Mouse (Mus musculus) embryonic fibroblast, embryonic 13.5 days (primary cell): ENCODE data around the gene Mmp21. TPM values are rescaled to one million over a fixed set of nuclear protein-coding genes. Genes with fewer than 3 reads are reported as not detected.
A peak's percentile ranks its signal among the peaks of the same experiment; 100 is the strongest.
"Not testable (repeated sequence)": the region's sequence is repeated elsewhere in the genome, so short reads cannot be mapped to it uniquely, and the experiment has no call there.

ENCODE experiments used
- H3K27ac ChIP-seq: 2 replicates; pipeline ENCODE4 v1.5.1; 2012; ENCODE audit warnings: low read length, control low read depth, inconsistent platforms; ENCODE audit not compliant: insufficient read depth
- H3K4me1 ChIP-seq: 2 replicates; pipeline ENCODE4 v1.6.1; 2011; ENCODE audit warnings: low read length; ENCODE audit not compliant: control insufficient read depth, insufficient read depth
- H3K4me3 ChIP-seq: 2 replicates; pipeline ENCODE4 v1.5.1; 2011; ENCODE audit warnings: mild to moderate bottlenecking, control low read depth, low read length; ENCODE audit not compliant: insufficient read depth
- CTCF ChIP-seq: IDR thresholded peaks from 2 replicates; pipeline ENCODE4 v1.5.1; 2011; ENCODE audit warnings: mild to moderate bottlenecking, control low read depth, low read length, moderate library complexity, borderline replicate concordance; ENCODE audit not compliant: insufficient read depth
- POLR2A ChIP-seq: IDR thresholded peaks from 2 replicates; pipeline ENCODE4 v1.6.1; 2011; ENCODE audit warnings: low read depth, mild to moderate bottlenecking, control low read depth, low read length, moderate library complexity
- polyA plus RNA-seq: library from polyadenylated mRNA; stranded (reverse); fragments of >200 nt; gene quantifications from 2 replicates; pipeline ENCODE4 v1.2.4, GENCODE M21; 2011; ENCODE audit warnings: low read depth; ENCODE audit not compliant: missing spikeins, insufficient read length

The Mmp21 gene
- polyA plus RNA-seq, 1 experiment = not detected

- Histone ChIP-seq H3K4me1 (no peaks in the 10 kb centered on the region), H3K27ac (no peak overlapping the region), H3K4me3 (no peak overlapping the region)
- no peak for TF ChIP-seq CTCF
Measured at GRCm38 (mm10) chr7:133701366-133701765, 21.5 kb upstream of the Mmp21 start.

- TF ChIP-seq CTCF = no peak
- TF ChIP-seq POLR2A = no peak
- Histone ChIP-seq H3K27ac (no peak overlapping the region), H3K4me3 (no peak overlapping the region)
Measured at GRCm38 (mm10) chr7:133699885-133700284, 20.0 kb upstream of the Mmp21 start.

GRCm38 (mm10) chr7:133698021-133698709, 18.3 kb upstream of the Mmp21 start:
- TF ChIP-seq POLR2A (no peak), CTCF (no peak)
- no peak overlapping the region for H3K27ac ChIP-seq
- H3K4me3 ChIP-seq = no peak overlapping the region
- no peaks in the 10 kb centered on the region for H3K4me1 ChIP-seq

More at GRCm38 (mm10) chr7:133699885-133700284, 20.0 kb upstream of the Mmp21 start:
- H3K4me1 ChIP-seq = no peaks in the 10 kb centered on the region

- H3K4me3 ChIP-seq = not testable (repeated sequence)
Measured at GRCm38 (mm10) chr7:133685644-133686043, 5.8 kb upstream of the Mmp21 start.

GRCm38 (mm10) chr7:133684701-133685100, 4.8 kb upstream of the Mmp21 start:
- no peaks in the 10 kb centered on the region for H3K4me1 ChIP-seq
- no peak overlapping the region for H3K27ac ChIP-seq
- H3K4me3 ChIP-seq = no peak overlapping the region
- TF ChIP-seq CTCF (no peak), POLR2A (no peak)

More at GRCm38 (mm10) chr7:133685644-133686043, 5.8 kb upstream of the Mmp21 start:
- not testable (repeated sequence) for H3K27ac ChIP-seq, H3K4me1 ChIP-seq

GRCm38 (mm10) chr7:133684110-133684509, 4.2 kb upstream of the Mmp21 start:
- TF ChIP-seq CTCF (peak; percentile 26; the same call in 1 of the 2 replicates), POLR2A (no peak)
- Histone ChIP-seq H3K4me3 (no peak overlapping the region), H3K4me1 (no peaks in the 10 kb centered on the region), H3K27ac (no peak overlapping the region)

GRCm38 (mm10) chr7:133683626-133684025, 3.8 kb upstream of the Mmp21 start:
- TF ChIP-seq CTCF (no peak), POLR2A (no peak)
- no peaks in the 10 kb centered on the region for H3K4me1 ChIP-seq
- no peak overlapping the region for H3K27ac ChIP-seq
- H3K4me3 ChIP-seq = no peak overlapping the region

- no peak for TF ChIP-seq POLR2A
- no peak for TF ChIP-seq CTCF
- no peak overlapping the region for H3K4me3 ChIP-seq
- H3K4me1 ChIP-seq = no peaks in the 10 kb centered on the region
- no peak overlapping the region for H3K27ac ChIP-seq
Measured at GRCm38 (mm10) chr7:133679439-133679838, 422 bp downstream of the Mmp21 start.

- Histone ChIP-seq H3K27ac (no peak overlapping the region), H3K4me3 (no peak overlapping the region), H3K4me1 (no peaks in the 10 kb centered on the region)
- TF ChIP-seq CTCF = no peak
Measured at GRCm38 (mm10) chr7:133678716-133679115, 1.1 kb downstream of the Mmp21 start.

GRCm38 (mm10) chr7:133676002-133676401, 3.9 kb downstream of the Mmp21 start:
- Histone ChIP-seq H3K4me3 (no peak overlapping the region), H3K4me1 (no peaks in the 10 kb centered on the region), H3K27ac (no peak overlapping the region)
- no peak for TF ChIP-seq POLR2A
- no peak for TF ChIP-seq CTCF

- no peak overlapping the region for H3K4me3 ChIP-seq
- H3K27ac ChIP-seq = no peak overlapping the region
- no peak for TF ChIP-seq POLR2A
- no peak for TF ChIP-seq CTCF
- no peaks in the 10 kb centered on the region for H3K4me1 ChIP-seq
Measured at GRCm38 (mm10) chr7:133670846-133671245, 9.0 kb downstream of the Mmp21 start.
